Mouse (Mus musculus) adrenal gland, adult 18-20 months (tissue): ENCODE results near the gene Igtp. TPM values are rescaled to one million over a fixed set of nuclear protein-coding genes. Genes with fewer than 3 reads are reported as not detected.

Experiments used
- total RNA-seq, 2 experiments: library from RNA; stranded (reverse); gene quantifications; 1 replicate in 1 of 2; 2 replicates in 1 of 2; pipeline ENCODE4 v1.2.3; 2021

Gene Igtp
- total RNA-seq, 2 experiments from 2014 or later = 14.0 to 30.2 TPM

Other genes starting within 250 kb of the Igtp start
- gene Larp1, start 190.5 kb upstream of the Igtp start, total RNA-seq = 100 to 1,000 TPM in 1 of 2 experiments, 10 to 100 TPM in 1; 85.2 to 122 TPM
- gene Gm12248, start 106.4 kb upstream of the Igtp start, total RNA-seq = under 1 TPM; 0.19 to 0.27 TPM
- 10 to 100 TPM; 40.9 to 47.1 TPM for gene Cnot8, start 95.4 kb upstream of the Igtp start, total RNA-seq
- gene Gemin5, start 31.0 kb upstream of the Igtp start, total RNA-seq = 10 to 100 TPM; 22.2 to 22.9 TPM
- gene Mrpl22, start 27.9 kb upstream of the Igtp start, total RNA-seq = 10 to 100 TPM; 56.9 to 69.4 TPM
- gene Irgm2, start 62 bp downstream of the Igtp start, total RNA-seq = 10 to 100 TPM; 11.5 to 25.9 TPM
- not detected for gene 4930438A08Rik, start 75.2 kb downstream of the Igtp start, total RNA-seq
- 10 to 100 TPM; 10.5 to 11.9 TPM for gene Zfp692, start 107.5 kb downstream of the Igtp start, total RNA-seq
- gene Zfp672, start 130.8 kb downstream of the Igtp start, total RNA-seq = 10 to 100 TPM; 48.7 to 58.7 TPM
- gene Sh3bp5l, start 131.2 kb downstream of the Igtp start, total RNA-seq = 10 to 100 TPM; 38.5 to 39.3 TPM
- gene Lypd8, start 179.5 kb downstream of the Igtp start, total RNA-seq = not detected
- not detected for gene 1810065E05Rik, start 221.6 kb downstream of the Igtp start, total RNA-seq
- gene Gm12253, start 233.0 kb downstream of the Igtp start, total RNA-seq = not detected